Mouse (Mus musculus): Measurements from ENCODE around the gene Srcin1.

- TF ChIP-seq GATA1 (IDR thresholded peaks at IDR 0.05; ENCODE audit: borderline replicate concordance, low read length), result no peak
- TF ChIP-seq FLI1 (IDR thresholded peaks at IDR 0.05; ENCODE audit: low read length), result no peak
These were observed 32.9 kb upstream of the Srcin1 start for GRCm38 (mm10) chr11:97608933-97609332.
